Mouse (Mus musculus): ENCODE results near the gene Got1.

DNA sequence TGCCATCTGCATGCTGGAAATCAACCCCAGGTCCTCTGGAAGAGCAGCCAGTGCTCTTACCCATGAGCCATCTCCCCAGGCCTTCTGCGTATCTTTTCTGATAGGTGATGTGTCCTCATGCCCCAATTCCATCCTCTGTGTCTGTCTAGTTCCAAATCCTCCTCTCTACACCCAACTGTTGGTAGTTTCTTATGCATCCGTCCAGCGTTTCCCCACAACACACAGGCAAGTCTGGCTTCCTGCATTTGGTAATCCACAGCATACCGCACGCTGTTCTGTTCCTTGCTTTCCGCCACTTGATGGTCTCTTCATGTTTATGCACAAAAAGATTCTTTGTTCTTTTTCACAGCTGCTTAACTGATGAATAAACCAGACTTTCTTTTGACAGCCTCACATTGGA is 7.1 kb downstream of the Got1 start:
- TF ChIP-seq CTCF (IDR thresholded peaks at IDR 0.05; ENCODE audit: borderline replicate concordance, insufficient read depth, low read length) (no peak), POLR2A (IDR thresholded peaks at IDR 0.05; ENCODE audit: low read depth, low read length) (no peak)

Data from embryonic fibroblast, embryonic 13.5 days (primary cell).